Mouse (Mus musculus): ENCODE measurements around the gene Pla2g4e. TPM values are rescaled to one million over a fixed set of nuclear protein-coding genes. Genes with fewer than 3 reads are reported as not detected.

Gene Pla2g4e
- 0.04 and 0.28 TPM in 2 replicates for polyA plus RNA-seq (2012; rRNA removed; ENCODE audit: low replicate concordance)

GRCm38 (mm10) chr2:120244679-120245420 lies at the start of gene Pla2g4e:
Gene Pla2g4e, minus strand, starts transcription at chr2:120245335.

GRCm38 (mm10) chr2:120288995-120289394 lies 43.9 kb upstream of the Pla2g4e start, which contains the start of gene Pla2g4d:
Gene Pla2g4d, minus strand, starts transcription at chr2:120289197.

GRCm38 (mm10) chr2:120154361-120154894 lies 90.7 kb downstream of the Pla2g4e start, which contains the start of gene Ehd4:
Gene Ehd4, minus strand, starts transcription at chr2:120154606.

Other genes with a start within 250 kb of the Pla2g4e start
- 1.7 and 3.8 TPM in 2 replicates for gene Jmjd7, start 217.9 kb downstream of the Pla2g4e start, polyA plus RNA-seq (2012; rRNA removed; ENCODE audit: low replicate concordance)
- 2.9 and 3.8 TPM in 2 replicates for gene Gm28042, start 217.8 kb downstream of the Pla2g4e start, polyA plus RNA-seq (2012; rRNA removed; ENCODE audit: low replicate concordance)
- gene Pla2g4b, start 211.9 kb downstream of the Pla2g4e start, polyA plus RNA-seq (2012; rRNA removed; ENCODE audit: low replicate concordance): 3.8 and 4.1 TPM in 2 replicates
- gene Ehd4, start 90.7 kb downstream of the Pla2g4e start, polyA plus RNA-seq (2012; rRNA removed; ENCODE audit: low replicate concordance): 17.1 and 18.4 TPM in 2 replicates
- 0.02 TPM in 1 of 2 replicates, not detected in the other for gene Pla2g4d, start 43.9 kb upstream of the Pla2g4e start, polyA plus RNA-seq (2012; rRNA removed; ENCODE audit: low replicate concordance)
- gene Pla2g4f, start 68.8 kb upstream of the Pla2g4e start, polyA plus RNA-seq (2012; rRNA removed; ENCODE audit: low replicate concordance): 0.12 and 0.19 TPM in 2 replicates
- gene Vps39, start 107.8 kb upstream of the Pla2g4e start, polyA plus RNA-seq (2012; rRNA removed; ENCODE audit: low replicate concordance): 6.9 and 9.7 TPM in 2 replicates
- gene Ganc, start 158.6 kb upstream of the Pla2g4e start, polyA plus RNA-seq (2012; rRNA removed; ENCODE audit: low replicate concordance): 3.5 and 6.2 TPM in 2 replicates
- gene Tmem87a, start 158.8 kb upstream of the Pla2g4e start, polyA plus RNA-seq (2012; rRNA removed; ENCODE audit: low replicate concordance): 2.2 and 2.3 TPM in 2 replicates
- 0.47 and 0.62 TPM in 2 replicates for gene Capn3, start 210.7 kb upstream of the Pla2g4e start, polyA plus RNA-seq (2012; rRNA removed; ENCODE audit: low replicate concordance)

Data from duodenum, adult 2 months (tissue).